Comparison of ENCODE assay signal across 9 mouse cellular contexts in genomic region chr13:110492296-110493001, GRCm38 (mm10).
DNase-seq lines count a peak whose midpoint lies in the region; ATAC-seq lines count a peak whose summit lies in the region.
"Had no signal": no experiment of that assay in that cellular context is flagged by ENCODE, and none has a peak within 500 bp of the region (broad histone marks: within the 10 kb centered on the region; RNA-seq: fewer than 3 reads in every experiment).

No protein-coding gene starts in this region.

- H3K9ac ChIP-seq in midbrain, embryonic 12.5 days (replicated peaks), result no peak overlapping the region
- H3K9ac ChIP-seq: heart, embryonic 15.5 days had no signal

- peak overlapping the region; percentile 28; the same call in 1 of the 2 replicates for H3K4me2 ChIP-seq in midbrain, embryonic 12.5 days (replicated peaks)
- H3K4me2 ChIP-seq: heart, embryonic 15.5 days had no signal

- peak; percentile 96 for ATAC-seq in midbrain, embryonic 12.5 days (ENCODE audit: low FRiP score, low read depth)

- H3K27ac ChIP-seq in midbrain, embryonic 12.5 days (replicated peaks), result peak overlapping the region; percentile 21; the same call in 1 of the 2 replicates
- H3K27ac ChIP-seq: heart, embryonic 15.5 days had no signal

- H3K27me3 ChIP-seq in midbrain, embryonic 12.5 days, result no peaks in the 10 kb centered on the region
- H3K27me3 ChIP-seq: heart, embryonic 15.5 days had no signal

- H3K36me3 ChIP-seq in midbrain, embryonic 12.5 days, result no peaks in the 10 kb centered on the region
- H3K36me3 ChIP-seq: heart, embryonic 15.5 days had no signal

- DNase-seq in adrenal gland, postnatal 14 days, result peak; percentile 25
- no peak for DNase-seq in adrenal gland, adult 18-20 months (ENCODE audit: low spot score in 2 of 2)
- DNase-seq in right cerebral cortex, adult 18-20 months, result peak; percentile 37
- no peak for DNase-seq in right cerebral cortex, postnatal 14 days
- DNase-seq in spleen, postnatal 14 days (ENCODE audit: low spot score in 2 of 2), result no peak
- no peak for DNase-seq in urinary bladder, adult 18-20 months (ENCODE audit: low spot score in 2 of 2)
- DNase-seq in frontal cortex, postnatal 14 days (ENCODE audit: low spot score in 2 of 2), result no peak

- H3K4me1 ChIP-seq in midbrain, embryonic 12.5 days, result peaks cover 8% of the 10 kb centered on the region; the same call in 1 of the 2 replicates

- H3K9me3 ChIP-seq in midbrain, embryonic 12.5 days, result no peaks in the 10 kb centered on the region
- H3K9me3 ChIP-seq: heart, embryonic 15.5 days had no signal

- H3K4me3 ChIP-seq in midbrain, embryonic 12.5 days, result no peak overlapping the region
- H3K4me3 ChIP-seq: heart, embryonic 15.5 days had no signal

- 44% methylated on average over 9 of the region's 9 CpGs for WGBS in midbrain, embryonic 12.5 days

Comparison
In these comparisons a context has a peak if more than half of its experiments do, and no peak if none do; other contexts are left out.
1. DNase-seq: peak in adrenal gland, postnatal 14 days (single experiment) and right cerebral cortex, adult 18-20 months (single experiment); none in adrenal gland, adult 18-20 months (0 of 2), right cerebral cortex, postnatal 14 days (single experiment), spleen, postnatal 14 days (0 of 2), urinary bladder, adult 18-20 months (0 of 2) and frontal cortex, postnatal 14 days (0 of 2).